Mouse (Mus musculus) olfactory bulb, adult 2 months (tissue): ENCODE results near the gene Bcat1.

Source experiments
- CTCF ChIP-seq: fragments of 200-500 bp; IDR thresholded peaks from 2 replicates; pipeline ENCODE4 v1.5.1; 2012; ENCODE audit warnings: low read depth, mild to moderate bottlenecking, low read length, moderate library complexity; ENCODE audit not compliant: insufficient read depth
- POLR2A ChIP-seq: fragments of 200-500 bp; IDR thresholded peaks from 2 replicates; pipeline ENCODE4 v1.6.1; 2012; ENCODE audit warnings: mild to moderate bottlenecking, low read depth, low read length, moderate library complexity; ENCODE audit not compliant: insufficient read depth

GRCm38 (mm10) chr6:145009859-145010818, 65.8 kb downstream of the Bcat1 start:
- TF ChIP-seq CTCF = no peak
- TF ChIP-seq POLR2A = no peak
